Mouse (Mus musculus) bone marrow macrophage, adult 2 months (primary cell): Measurements from ENCODE around the gene Plaa. TPM values are rescaled to one million over a fixed set of nuclear protein-coding genes. Genes with fewer than 3 reads are reported as not detected.
"Not testable (repeated sequence)": the region's sequence is repeated elsewhere in the genome, so short reads cannot be mapped to it uniquely, and the experiment has no call there.

Source experiments
- H3K27ac ChIP-seq: 2 replicates; pipeline ENCODE4 v1.5.1; 2012; ENCODE audit warnings: low read depth, low read length; ENCODE audit not compliant: insufficient read depth
- H3K4me1 ChIP-seq: 2 replicates; pipeline ENCODE4 v1.6.1; 2012; ENCODE audit warnings: low read length; ENCODE audit not compliant: control insufficient read depth, insufficient read depth
- H3K4me3 ChIP-seq: 2 replicates; pipeline ENCODE4 v1.5.1; 2012; ENCODE audit warnings: mild to moderate bottlenecking, low read length, moderate library complexity; ENCODE audit not compliant: insufficient read depth
- CTCF ChIP-seq: IDR thresholded peaks from 2 replicates; pipeline ENCODE4 v1.5.1; 2012; ENCODE audit warnings: low read depth, mild to moderate bottlenecking, low read length, moderate library complexity
- POLR2A ChIP-seq: IDR thresholded peaks from 2 replicates; pipeline ENCODE4 v1.6.1; 2012; ENCODE audit warnings: mild to moderate bottlenecking, low read depth, low read length, borderline replicate concordance
- polyA plus RNA-seq: library from polyadenylated mRNA; stranded (reverse); fragments of >200 nt; gene quantifications from 2 replicates; pipeline ENCODE4 v1.2.4, GENCODE M21; 2012; ENCODE audit not compliant: missing spikeins, insufficient read depth, insufficient read length

Plaa gene
- polyA plus RNA-seq: 44.9 and 47.6 TPM in 2 replicates

DNA sequence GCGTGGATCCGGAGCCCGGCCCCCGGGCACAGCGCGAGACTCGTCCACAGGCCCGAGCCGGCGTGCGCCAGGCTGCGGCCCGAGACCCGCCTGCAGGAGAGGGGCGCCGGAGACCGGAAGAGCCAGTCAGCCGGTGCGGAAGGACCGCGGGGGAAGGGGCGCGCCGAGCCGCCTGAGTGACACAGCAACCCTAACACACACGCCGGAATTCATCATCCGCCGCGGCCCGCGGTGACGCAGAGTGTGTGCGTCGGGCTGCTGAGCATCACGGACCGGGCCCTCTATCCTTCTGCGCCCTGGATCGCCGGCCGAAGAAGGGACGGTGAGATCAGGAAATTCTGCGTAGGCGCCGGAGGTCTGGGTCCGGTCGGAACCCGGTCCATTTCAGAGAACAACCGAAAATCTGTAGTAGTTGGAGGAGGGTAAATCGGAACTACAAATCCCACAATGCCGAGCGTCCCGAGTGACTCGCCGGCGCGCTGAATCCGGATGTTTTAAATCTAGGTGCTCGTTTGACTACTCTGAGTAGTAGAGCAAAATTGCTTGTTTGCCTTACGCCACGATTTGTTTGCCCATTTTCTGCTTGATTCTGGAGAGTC is at the start of gene Plaa:
Gene Plaa, minus strand, starts transcription at position 214 of the 599 bp plus-strand sequence.
- peaks cover 9% of the 10 kb centered on the region for H3K4me1 ChIP-seq
- H3K27ac ChIP-seq: peak within 1 kb of the TSS; percentile 77
- TF ChIP-seq CTCF: no peak

DNA sequence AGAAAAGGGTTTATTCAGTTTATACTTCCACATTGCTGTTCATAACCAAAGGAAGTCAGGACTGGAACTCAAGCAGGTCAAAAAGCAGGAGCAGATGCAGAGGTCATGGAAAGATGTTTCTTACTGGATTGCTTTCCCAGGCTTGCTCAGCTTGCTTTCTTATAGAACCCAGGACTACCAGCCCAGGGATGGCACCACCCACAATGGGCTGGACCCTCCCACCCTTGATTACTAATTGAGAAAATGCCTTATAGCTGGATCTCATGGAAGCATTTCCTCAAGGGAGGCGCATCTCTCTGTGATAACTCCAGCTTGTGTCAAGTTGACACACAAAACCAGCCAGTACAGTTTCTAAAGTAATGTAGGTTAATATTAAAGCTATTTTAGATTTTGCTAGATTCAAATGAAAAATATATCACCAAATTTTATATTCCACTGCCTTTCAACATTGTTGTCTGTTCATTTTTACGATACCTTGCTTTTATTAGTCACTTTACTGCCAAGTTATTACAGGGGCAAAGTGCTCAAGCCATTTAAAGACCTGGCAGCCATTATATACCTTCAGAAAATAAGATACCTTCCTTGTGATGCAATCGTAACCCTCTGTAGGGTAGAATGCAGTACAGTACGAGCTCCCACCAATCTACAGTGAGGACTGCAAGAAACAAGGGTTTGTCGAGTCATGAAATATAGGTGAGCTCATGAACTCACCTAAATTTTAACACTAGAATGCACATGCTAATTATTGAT is 47.6 kb upstream of the Plaa start:
- H3K4me1 ChIP-seq, H3K4me3 ChIP-seq, H3K27ac ChIP-seq: not testable (repeated sequence)

More for the DNA sequence above, at the start of gene Plaa:
- H3K4me3 ChIP-seq: peak within 1 kb of the TSS; percentile 87

DNA sequence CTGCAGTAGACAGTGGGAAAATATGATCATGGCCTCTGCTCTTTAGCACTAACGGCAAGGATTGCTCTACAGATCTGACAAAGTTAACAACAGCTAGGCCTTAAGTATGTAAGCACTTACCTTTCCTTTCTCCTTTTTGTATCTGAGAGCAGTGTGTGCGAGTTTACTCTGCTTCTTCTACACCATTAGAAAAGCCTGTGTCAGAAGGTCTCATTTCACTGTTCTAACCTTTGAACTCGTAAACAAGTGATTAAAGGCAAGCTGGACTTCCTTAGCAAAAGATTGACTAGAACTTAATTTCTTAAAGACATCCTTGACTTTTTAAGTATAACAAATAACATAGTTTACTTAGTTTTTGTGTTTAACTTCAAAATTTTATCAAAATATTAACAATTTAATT is 46.9 kb upstream of the Plaa start, which contains the start of gene Lrrc19:
Gene Lrrc19, minus strand, starts transcription at position 225 of the 400 bp plus-strand sequence.
- Histone ChIP-seq H3K27ac (no peak within 1 kb of the TSS), H3K4me1 (no peaks in the 10 kb centered on the region), H3K4me3 (no peak within 1 kb of the TSS)
- TF ChIP-seq POLR2A (no peak), CTCF (no peak)

DNA sequence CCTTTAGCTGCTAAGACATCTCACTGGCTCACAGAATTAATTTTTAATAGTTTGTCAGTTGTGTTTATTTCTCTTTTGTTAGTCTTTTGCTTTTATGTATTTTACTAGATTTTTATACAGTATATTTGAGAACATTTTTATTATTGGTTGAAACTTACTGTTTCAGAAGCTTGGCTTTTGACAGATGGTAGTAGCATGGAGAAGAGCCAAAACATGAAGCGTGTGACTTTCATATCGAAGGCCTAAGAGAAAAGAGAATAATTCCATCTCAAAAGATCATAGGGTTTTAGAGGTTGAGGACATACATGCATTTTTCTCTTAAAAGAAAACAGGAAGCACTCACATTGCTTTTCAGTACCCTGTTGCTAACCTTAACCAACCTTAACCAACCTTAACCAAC is 40.1 kb upstream of the Plaa start:
- H3K4me3 ChIP-seq: no peak overlapping the region
- TF ChIP-seq CTCF (no peak), POLR2A (no peak)
- H3K4me1 ChIP-seq: no peaks in the 10 kb centered on the region
- H3K27ac ChIP-seq: no peak overlapping the region

DNA sequence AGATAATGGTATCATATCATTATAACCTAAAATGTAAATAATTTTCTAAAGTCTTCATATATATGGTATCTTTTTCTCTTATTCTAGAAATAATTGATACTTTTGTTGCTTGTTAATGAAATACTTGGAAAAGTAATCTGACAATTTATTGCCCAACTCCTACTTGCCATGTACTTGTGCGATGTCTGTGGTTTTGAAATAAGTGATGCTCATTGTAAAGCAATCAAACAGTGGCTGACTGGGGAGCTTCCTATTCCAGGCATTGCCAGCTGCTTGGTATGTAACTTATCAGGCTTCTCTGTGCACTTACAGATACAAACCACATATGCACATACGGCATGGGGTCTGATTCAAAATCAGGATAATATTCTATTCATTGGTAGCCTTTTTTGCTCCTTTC is 17.0 kb upstream of the Plaa start:
- no peaks in the 10 kb centered on the region for H3K4me1 ChIP-seq
- TF ChIP-seq POLR2A: no peak
- no peak for TF ChIP-seq CTCF
- H3K4me3 ChIP-seq: no peak overlapping the region
- H3K27ac ChIP-seq: no peak overlapping the region

DNA sequence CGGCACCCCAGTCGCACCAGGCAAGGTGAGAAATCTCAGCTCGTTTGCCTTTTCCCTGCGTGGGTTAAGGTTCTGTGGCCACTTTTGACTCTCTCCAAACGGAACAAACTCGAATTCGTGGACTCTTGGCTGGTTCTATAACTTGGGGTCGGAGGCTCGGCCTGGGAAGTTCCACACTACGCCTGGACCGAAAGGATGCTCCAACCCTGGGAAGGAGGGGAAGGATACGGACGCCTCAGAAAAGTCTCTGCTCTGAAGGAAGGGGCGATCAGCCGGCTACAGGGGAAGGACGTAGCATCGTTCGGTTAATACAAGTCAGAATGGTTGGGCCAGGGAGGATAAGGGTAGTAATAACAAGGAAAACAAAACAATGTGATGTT is 11.6 kb upstream of the Plaa start:
- TF ChIP-seq POLR2A (no peak), CTCF (no peak)
- H3K27ac ChIP-seq: no peak overlapping the region
- peaks cover 3% of the 10 kb centered on the region for H3K4me1 ChIP-seq
- peak overlapping the region; percentile 77 for H3K4me3 ChIP-seq

DNA sequence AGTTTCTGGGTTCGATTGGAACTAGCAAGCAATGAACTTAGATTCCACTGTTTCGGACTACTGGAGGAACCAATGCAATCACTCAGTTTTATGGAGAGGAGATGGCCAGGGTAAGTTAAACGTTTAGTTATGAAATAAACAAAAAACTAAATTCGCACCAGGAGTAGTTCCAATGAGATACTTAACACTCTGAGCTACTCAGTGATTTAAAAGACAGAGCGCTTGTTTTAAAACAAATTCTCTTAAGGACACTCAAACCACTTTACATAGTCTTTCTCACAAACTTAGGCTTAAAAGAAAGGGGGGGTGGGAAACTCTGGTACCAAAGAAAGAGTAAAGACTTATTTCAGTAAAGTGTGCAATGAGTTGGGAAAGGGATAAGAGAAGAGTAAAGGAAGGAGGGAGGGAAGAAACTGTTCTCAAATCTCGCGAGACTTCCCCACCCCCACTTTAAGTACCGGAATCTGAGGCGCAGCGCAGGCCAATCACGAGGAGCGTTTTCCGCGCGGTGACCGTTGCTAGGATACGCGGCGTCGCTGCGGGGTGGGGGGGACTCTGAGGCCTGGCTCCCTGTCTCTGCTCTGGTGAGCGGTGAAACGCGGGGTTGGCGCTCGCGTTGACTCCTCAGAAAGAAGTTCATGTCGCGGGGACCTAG is 11.1 kb upstream of the Plaa start, which contains the start of gene Ift74:
Gene Ift74, plus strand, starts transcription at position 520 of the 655 bp plus-strand sequence.
- TF ChIP-seq CTCF (no peak), POLR2A (no peak)

DNA sequence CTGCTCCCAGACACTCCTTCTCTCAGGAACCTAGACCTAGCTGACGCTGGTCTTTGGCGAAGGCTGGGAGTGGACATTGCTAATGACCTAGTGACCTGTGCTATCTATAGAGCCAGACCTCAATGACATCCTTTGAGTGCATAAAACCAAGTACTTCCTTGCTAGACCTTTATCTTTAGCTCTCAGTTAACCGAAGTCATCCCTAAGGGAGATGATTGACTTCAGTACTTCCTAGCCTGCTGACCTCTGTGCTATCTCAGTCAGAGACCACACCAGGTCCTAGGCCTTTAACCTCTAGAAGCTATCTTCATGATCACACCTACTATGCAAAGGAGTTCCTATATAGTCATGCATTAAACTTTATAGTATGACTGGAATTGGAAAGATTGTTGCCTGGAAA is 7.3 kb upstream of the Plaa start:
- no peak for TF ChIP-seq POLR2A
- TF ChIP-seq CTCF: no peak
- Histone ChIP-seq H3K4me1 (peaks cover 3% of the 10 kb centered on the region), H3K27ac (no peak overlapping the region), H3K4me3 (no peak overlapping the region)

More for the DNA sequence above, 11.1 kb upstream of the Plaa start, which contains the start of gene Ift74:
- H3K4me3 ChIP-seq: peak within 1 kb of the TSS; percentile 77
- H3K4me1 ChIP-seq: peaks cover 3% of the 10 kb centered on the region
- H3K27ac ChIP-seq: no peak within 1 kb of the TSS

DNA sequence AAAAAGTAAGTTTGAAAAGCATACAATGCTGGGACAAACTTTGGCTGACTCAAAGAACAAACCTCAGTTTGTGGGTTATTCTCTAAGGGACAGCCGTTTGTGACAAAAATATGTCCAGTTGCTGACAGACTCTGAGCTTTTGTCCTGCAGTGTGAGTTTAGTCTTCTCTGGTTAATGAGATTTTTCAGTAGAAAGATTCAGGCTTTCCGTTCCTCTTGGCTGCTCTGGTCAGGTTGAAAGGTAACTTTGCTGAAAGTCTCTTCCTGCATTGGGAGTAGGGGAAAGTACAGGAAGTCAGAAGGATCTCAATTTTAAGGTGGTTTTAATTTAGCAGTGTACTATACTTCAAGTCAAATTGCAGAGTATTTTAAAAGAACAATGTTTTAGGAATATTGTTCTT is 2.5 kb upstream of the Plaa start:
- no peak overlapping the region for H3K4me3 ChIP-seq
- peaks cover 5% of the 10 kb centered on the region for H3K4me1 ChIP-seq
- H3K27ac ChIP-seq: no peak overlapping the region
- no peak for TF ChIP-seq CTCF
- no peak for TF ChIP-seq POLR2A

DNA sequence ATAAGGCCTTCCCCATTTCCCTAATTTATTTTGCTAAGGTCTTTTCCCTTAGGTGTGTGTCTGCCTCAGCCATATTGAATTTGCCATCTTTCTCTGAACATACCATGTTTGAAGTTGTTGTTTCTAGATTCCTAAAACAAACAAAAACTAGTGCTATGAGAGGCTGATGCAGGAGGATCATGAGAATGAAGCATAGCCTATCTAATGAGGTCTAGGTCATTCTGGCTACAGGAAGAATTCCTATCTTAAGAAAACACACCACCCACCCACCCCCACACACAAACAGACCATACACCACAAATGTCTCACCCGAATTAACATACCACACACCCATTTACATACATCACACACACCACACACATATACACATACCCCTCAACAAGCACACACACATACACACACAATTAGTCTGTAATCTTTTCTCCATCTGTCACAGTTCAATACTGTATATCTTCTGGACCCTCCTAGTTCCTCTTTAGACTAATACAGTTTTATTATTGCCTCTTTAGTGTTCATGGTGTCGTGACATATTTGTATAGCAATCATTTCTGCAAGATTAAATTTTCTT is 1.5 kb upstream of the Plaa start:
- no peak for TF ChIP-seq POLR2A
- TF ChIP-seq CTCF: no peak
- H3K4me3 ChIP-seq: no peak overlapping the region

More for the DNA sequence above, 1.5 kb upstream of the Plaa start:
- Histone ChIP-seq H3K4me1 (peaks cover 7% of the 10 kb centered on the region), H3K27ac (no peak overlapping the region)
